Mouse (Mus musculus): ENCODE results near the gene Dctpp1.
A peak's percentile ranks its signal among the peaks of the same experiment; 100 is the strongest.
"Not testable (repeated sequence)": the region's sequence is repeated elsewhere in the genome, so short reads cannot be mapped to it uniquely, and the experiment has no call there.

Gene Dctpp1

GRCm38 (mm10) chr7:127263526-127263925 lies 3.0 kb upstream of the Dctpp1 start:
- no peak for DNase-seq

- no peak for DNase-seq
These were observed 1.9 kb upstream of the Dctpp1 start for GRCm38 (mm10) chr7:127262218-127262961.

- no peak for DNase-seq
These were observed 1.2 kb downstream of the Dctpp1 start for GRCm38 (mm10) chr7:127259186-127259905.

GRCm38 (mm10) chr7:127256518-127256917 lies 4.0 kb downstream of the Dctpp1 start:
- DNase-seq, result no peak

- no peak for DNase-seq
These were observed 4.5 kb downstream of the Dctpp1 start for GRCm38 (mm10) chr7:127255965-127256364.

- no peak for DNase-seq
These were observed 5.5 kb downstream of the Dctpp1 start for GRCm38 (mm10) chr7:127255008-127255407.

GRCm38 (mm10) chr7:127253821-127254769 lies 6.4 kb downstream of the Dctpp1 start:
- DNase-seq, result peak; percentile 98

GRCm38 (mm10) chr7:127253341-127253740 lies 7.2 kb downstream of the Dctpp1 start:
- DNase-seq, result no peak

- peak; percentile 70 for DNase-seq
These were observed 8.1 kb downstream of the Dctpp1 start for GRCm38 (mm10) chr7:127252414-127252813.

- DNase-seq, result not testable (repeated sequence)
These were observed 10.0 kb downstream of the Dctpp1 start for GRCm38 (mm10) chr7:127250511-127250910.

- DNase-seq, result no peak
These were observed 15.6 kb downstream of the Dctpp1 start for GRCm38 (mm10) chr7:127244658-127245510.

GRCm38 (mm10) chr7:127243870-127244657 lies 16.4 kb downstream of the Dctpp1 start, which contains the start of gene Zfp771:
Zfp771 (plus strand) TSS chr7:127244274.
- DNase-seq, result peak; percentile 97

- DNase-seq, result no peak
These were observed 17.1 kb downstream of the Dctpp1 start for GRCm38 (mm10) chr7:127243361-127243867.

GRCm38 (mm10) chr7:127234777-127235176 lies 25.7 kb downstream of the Dctpp1 start:
- DNase-seq, result no peak

GRCm38 (mm10) chr7:127233765-127234164 lies 26.7 kb downstream of the Dctpp1 start:
- DNase-seq, result no peak

- no peak for DNase-seq
These were observed 27.1 kb downstream of the Dctpp1 start for GRCm38 (mm10) chr7:127233368-127233749.

- peak; percentile 89 for DNase-seq
These were observed 27.7 kb downstream of the Dctpp1 start, which contains the start of the genes Zfp553 and Sept1 for GRCm38 (mm10) chr7:127232622-127233367. Zfp553 (plus strand) TSS chr7:127233061. Sept1 (minus strand) TSS chr7:127233130.

- peak; percentile 33 for DNase-seq
These were observed 28.5 kb downstream of the Dctpp1 start for GRCm38 (mm10) chr7:127231826-127232621.

GRCm38 (mm10) chr7:127231376-127231775 lies 29.1 kb downstream of the Dctpp1 start:
- DNase-seq, result no peak
